Mouse (Mus musculus) right cerebral cortex, postnatal 4 days (tissue): ENCODE results near the gene Bcas1.

Experiments used
- DNase-seq: peaks from one replicate; pipeline ENCODE4 v3.0.0-alpha.2; 2022

The Bcas1 gene

DNA sequence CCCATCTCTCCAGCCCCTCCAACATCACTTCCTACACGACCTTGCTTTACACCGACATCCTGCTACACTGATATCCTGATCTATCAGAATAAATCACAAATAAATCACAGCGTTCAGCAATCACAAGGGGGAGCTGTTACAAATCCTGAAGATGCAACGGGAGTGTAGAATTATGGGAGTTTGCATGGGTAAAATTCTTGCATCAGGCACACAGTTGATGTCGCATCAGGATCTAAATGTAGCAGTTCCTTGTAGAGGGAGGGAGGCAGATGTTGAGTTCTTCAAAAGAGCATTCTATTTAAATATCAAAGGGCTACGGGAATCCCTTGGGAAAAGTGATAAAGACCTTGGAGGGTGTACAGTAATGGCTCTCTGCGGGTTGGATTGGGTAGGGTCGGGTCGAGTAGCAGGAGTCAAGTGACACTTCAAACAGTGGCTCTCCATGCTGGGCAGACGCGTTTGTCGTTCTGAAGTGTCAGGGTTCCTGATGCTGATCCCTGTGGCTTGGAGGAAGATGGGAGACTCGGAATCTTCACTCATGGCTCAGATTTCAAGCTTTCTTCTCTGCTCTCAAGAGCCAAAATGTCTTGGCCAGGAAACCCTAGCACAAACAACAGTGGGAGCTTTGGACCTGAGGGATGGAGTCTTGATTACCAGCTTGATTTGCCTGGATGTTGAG is 16.0 kb downstream of the Bcas1 start:
- DNase-seq = no peak

DNA sequence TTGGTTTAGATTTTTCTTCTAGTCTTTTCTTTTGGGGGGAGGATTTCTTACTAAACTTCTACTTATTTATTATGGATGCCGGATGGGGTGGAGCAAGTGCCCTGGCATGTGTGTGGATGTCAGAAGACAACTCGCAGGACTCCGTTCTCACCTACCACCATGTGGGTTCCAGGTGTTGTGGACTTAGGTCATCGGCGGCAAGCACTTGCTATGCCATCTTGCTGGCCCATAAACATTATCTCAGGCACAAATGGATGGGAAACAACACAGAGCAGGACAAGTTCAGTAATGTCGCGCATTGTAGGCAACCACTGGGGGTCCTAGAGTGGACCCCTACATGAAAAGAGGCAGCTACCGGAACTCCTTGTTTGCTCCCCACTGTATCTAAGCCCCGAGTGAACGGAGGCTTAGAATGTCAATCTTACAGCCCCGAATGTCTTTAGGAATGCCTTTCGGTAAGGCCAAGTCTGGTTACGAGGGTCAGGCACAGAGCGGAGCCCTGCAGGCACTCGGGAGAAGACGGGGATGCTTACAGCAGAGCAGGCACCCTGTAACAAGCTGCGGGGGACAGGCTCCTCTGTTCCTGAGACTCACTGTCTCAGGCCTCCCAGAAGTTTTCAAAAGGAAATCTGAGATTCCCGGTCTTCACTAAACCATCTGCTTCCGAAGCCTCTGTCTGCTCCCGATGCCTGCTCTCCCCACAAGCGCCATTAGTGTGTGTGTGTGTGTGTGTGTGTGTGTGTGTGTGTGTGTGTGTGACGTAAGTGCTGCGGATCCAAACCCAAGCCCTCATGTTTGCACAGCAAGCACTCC is 16.8 kb downstream of the Bcas1 start:
- no peak for DNase-seq

- DNase-seq = no peak
Observed at GRCm38 (mm10) chr2:170406438-170406837, 21.2 kb downstream of the Bcas1 start.

DNA sequence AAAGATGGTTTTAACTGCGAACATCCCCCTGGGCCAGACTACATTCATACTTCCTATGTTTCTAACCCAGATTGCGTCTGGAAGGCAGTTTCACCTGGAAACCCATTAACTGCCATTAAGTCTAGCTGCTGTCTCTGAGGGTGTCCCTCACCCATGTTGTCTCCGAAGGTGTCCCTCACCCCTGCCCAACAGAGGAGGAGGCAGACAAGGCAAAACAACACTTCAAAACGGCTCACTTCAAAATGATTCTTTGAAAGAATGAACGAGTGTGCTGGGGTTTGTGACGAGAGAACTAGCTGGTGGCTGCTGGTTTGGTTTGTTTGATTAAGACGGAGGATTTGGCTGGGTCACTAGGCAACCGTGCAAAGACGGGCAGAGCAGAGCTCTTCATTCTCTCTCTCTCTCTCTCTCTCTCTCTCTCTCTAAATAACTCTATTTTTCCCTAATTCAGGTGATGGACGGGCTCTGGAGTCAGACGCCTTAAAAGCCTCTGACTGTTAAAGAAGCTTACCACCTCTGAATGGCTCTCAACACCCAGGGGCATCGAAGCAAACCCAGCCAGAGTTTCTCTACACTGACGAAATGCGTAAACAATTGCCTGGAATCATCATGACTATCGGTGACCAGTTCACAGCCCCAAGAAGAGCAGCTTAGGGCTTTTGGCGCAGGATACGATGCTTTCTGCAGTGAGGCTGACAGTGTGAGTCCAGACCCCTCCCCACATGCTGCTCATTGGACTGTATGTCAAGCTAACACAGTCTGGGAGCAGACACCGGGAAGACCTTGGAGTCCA is 22.7 kb downstream of the Bcas1 start:
- no peak for DNase-seq

DNA sequence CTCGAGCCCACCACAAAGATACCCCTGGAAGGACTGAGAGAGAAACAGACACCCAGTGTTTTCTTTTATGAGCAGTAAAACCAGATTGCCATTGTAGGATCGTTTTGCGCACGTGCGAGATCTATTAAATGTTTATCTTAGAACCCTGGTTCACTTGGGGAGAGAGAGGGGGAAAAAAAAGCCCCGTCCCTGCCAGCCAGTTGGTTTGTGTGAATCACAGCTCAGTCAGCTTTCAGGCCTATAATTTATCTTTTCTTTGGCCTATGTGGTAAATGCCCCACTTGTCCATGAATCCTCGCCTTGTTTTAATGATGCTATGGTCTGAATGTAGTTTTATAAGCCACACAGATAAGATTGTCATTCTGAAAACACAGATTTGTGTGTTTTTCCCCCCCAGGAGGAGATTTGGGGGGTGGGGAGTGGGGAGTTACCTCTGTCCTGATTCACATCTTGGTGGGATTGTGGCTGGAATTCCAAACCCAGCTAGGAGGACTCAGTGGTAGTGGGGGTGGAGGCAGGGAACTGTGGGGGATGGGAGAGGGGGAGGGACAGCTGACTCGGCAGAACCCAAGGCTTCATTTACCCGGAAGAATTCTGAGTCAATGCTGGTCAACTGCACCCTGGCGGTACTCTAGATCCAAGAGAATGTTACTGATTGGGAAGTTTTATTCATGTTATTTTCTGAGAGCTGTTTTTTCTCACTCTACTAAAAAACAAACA is 23.8 kb downstream of the Bcas1 start:
- no peak for DNase-seq

DNA sequence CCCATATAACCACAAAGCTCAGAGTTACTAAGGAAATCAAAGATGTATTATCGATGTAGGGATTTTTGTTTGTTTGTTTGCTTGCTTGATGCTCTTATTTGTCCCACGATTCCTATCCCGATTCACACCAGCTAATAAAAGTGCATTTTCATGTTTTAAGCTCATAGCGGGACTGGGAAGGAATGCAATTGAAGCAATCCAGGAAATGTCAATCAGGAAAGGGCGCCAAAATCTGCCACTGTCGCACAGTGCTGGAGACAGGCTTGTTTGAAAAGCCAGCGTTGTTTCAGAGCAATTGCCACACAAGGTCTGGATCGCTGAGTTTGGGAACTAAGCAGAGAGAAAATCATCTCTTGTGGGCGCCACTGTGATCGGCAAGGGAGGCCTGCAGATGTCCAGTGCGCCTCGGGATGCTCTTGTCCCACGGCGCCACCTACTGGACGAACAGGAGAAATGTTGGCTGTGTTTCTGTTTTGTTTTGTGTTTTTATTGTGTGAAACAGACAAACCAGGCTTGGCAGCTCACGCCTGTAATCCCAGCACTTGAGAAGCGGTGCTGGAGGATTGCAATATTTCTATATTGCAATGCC is 26.3 kb downstream of the Bcas1 start:
- DNase-seq = peak; percentile 78

DNA sequence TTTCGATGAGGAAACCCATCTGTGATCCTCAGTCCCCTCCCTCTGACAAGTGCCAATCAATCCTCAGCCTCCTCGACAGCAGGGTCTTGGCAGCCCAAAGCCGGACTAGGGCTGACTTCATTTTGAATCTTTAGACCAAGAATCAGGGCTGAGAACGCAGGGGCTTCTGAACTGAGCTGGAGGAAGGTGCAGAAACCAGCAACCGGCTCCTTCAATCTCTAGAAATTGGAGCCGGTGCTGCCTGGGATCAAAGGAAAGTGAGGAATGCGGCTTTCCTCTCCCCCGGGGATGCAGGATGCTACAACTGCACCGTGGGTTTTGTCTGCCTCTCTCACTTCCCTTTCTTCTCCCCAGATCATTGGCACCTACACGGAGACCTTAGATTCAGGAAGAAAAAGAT is 27.0 kb downstream of the Bcas1 start:
- no peak for DNase-seq

DNA sequence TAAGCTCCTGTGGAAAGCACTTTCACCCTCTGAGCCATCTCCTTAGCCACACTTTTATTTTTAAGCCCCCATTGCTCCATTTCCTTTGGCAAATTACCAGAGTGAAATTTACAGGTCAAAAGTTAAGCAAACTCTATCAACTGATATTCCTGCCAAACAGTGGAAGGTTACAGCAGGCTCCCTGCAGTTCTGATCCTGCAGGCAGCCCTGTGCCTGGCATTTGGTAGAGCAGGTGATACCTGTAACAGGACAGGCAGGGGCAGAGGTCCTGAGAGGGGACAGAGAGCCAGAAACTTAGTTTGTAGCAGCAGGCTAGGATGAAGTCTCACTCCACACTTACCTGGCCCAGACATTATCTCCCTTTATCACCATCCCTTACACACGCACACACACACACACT is 35.7 kb downstream of the Bcas1 start:
- no peak for DNase-seq

DNA sequence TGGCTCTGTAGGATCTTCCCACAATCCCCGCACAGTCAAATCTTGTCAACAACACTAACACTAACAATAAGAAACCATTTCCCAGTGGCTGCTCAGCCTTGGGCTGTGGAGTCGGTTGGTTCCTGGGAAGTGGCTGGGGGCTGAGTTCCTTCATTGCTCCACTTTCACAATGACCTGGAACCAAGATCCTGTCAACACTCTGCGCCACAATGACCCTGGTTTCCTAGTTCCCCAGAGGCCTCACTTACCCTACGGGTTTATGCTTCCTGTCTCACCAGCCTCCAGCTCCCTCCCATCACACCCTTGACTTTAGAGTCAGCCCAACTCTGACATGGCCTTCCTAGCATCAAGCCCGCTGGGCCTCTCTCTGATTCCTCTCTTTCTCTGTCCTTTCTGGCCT is 39.3 kb downstream of the Bcas1 start:
- DNase-seq = no peak

- DNase-seq = no peak
Observed at GRCm38 (mm10) chr2:170385556-170385955, 42.1 kb downstream of the Bcas1 start.

GRCm38 (mm10) chr2:170384770-170385169 is 42.9 kb downstream of the Bcas1 start:
- DNase-seq = no peak

- no peak for DNase-seq
Observed at GRCm38 (mm10) chr2:170373391-170373790, 54.3 kb downstream of the Bcas1 start.

DNA sequence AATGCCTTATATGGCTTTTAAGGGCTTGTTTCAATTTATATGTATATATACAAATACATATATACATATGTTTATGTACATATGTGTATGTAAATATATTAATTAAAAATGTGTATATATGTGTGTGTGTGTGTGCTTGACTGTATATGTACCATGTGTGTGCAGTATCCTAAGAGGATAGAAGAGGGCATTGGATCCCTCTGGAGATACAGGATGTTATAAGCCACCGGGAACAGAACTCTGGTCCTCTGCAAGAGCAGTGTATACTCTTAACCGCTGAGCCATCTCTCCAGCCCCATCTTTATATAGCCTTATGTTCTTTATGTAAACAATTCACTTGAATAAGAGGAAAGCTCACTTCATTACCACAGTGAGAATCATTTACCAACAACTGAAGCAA is 62.0 kb downstream of the Bcas1 start:
- no peak for DNase-seq

DNA sequence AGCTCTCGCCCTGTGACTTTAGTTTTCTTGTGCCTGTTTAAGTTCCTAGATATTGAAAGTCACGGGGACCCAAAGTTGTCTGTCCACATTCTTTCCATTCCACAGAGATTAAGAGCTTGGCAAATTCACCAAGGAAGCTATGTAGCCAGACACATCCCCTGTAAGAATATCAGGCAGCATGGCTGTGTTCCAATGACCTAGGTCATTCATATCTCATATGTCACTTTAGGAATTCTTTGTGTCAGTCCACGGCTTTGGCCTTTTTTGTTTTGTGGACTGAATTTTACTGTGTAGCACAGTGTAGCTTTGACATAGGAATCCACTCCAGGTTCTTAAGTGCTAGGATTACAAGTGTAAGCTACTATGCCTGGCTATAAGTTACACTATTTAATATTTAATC is 62.4 kb downstream of the Bcas1 start:
- no peak for DNase-seq

DNA sequence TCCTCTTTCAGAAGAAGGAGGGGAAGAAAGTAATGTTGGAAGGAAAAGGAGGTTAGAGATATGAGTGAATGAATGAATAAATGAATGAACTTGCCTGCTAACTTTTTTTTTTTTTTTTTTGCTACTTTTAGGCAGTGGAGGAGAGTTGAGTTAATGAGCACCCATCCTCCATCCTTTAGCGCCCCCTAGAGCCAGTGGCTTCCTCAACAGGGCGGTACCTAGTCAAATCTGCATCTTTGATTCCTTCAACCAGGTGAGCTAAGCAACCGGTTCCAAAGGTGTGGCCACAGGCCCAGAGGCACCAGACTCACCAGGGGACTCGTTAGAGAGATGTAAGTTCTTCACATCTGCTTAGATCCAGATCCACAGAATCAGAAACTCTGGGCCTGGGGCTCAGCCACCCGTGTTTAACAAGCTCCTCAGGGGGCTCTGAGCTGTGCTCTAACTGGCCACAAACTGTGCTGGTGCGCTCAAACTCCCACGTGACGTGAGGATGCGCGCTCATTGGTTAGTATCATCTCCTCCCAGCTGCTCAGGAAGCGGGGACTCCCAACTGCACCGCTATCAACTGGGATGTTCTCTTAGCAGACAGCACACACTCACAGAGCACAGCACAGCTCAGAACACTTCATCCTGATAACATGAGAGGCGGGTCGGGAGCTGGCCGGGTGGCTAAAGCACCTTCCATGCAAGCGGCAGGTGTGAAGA is 70.8 kb downstream of the Bcas1 start:
- DNase-seq = no peak

DNA sequence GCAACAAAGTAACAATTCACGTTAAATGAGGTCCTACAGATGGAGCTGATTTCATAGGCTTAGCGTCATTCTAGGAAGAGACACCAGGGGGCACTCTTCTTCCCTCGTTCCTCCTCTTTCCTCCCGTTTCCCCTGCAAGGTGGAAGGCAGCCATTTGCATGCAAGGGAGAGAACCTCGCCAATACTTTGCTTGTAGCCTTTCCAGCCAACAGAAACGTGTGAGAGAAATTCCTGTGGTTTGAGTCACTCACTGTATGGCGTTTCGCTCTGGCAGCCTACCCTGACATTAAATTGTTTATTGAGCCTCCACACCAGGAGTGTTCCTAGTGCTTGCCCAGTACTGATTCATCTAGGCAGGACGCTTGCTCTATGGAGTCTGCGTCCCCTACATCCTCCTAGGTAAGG is 72.7 kb downstream of the Bcas1 start:
- peak; percentile 87 for DNase-seq

DNA sequence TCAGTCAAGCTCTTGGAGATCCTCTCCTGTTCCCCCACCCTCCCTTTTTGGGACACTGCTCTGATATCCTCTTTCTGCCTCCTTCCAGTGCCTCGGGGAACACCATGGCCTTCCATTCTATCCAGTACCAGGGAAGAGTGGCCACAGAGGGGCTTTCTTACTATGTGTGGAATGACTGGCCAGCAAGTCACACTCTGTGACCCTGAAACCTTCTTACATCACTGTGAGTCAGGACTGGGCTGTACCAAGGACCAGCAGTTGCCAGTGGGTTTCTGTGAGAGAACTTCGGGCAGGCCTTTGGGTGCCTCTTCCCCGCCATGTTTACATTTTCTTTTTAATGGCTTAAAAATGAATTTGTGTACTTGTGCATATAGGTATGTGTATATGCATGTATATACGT is 75.4 kb downstream of the Bcas1 start:
- no peak for DNase-seq

DNA sequence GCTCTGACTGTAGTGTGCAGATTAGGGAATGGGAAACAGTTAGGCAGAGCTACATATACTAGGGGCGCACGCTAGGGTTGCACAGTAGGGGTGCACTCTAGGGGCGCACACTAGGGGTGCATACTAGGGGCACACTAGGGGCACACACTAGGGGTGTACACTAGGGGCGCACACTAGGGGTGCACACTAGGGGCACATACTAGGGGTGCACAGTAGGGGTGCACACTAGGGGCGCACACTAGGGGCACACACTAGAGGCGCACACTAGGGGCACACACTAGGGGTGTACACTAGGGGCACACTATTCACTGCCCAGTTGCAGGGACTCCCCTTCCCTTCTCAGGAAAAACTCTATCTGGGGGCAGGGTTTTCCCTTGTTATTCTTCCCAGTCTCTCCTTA is 75.8 kb downstream of the Bcas1 start:
- no peak for DNase-seq

DNA sequence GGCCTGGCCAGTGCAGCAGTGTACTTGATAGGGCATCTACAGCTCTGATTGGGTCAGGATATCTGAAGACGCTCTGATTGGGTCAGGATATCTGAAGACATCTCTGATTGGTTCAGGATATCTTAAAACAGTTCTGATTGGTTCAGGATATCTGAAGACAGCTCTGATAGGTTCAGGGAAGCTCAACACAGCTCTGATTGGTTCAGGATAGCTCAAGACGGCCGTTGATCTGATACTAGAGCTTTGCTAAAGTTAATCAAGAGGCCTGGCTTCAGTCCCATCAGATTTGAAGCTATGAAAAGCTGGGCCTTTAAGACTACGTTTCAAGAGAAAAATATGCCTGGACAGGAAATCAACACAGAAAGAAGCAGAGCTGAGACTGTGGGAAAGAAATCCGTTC is 77.9 kb downstream of the Bcas1 start:
- no peak for DNase-seq

- no peak for DNase-seq
Observed at GRCm38 (mm10) chr2:170349096-170349495, 78.5 kb downstream of the Bcas1 start.

GRCm38 (mm10) chr2:170347131-170347765 is 80.4 kb downstream of the Bcas1 start:
- peak; percentile 74 for DNase-seq

GRCm38 (mm10) chr2:170345410-170345793 is 82.2 kb downstream of the Bcas1 start:
- no peak for DNase-seq
